Mouse (Mus musculus) kidney, adult 9 months (tissue): ENCODE measurements around the gene Col6a2.
A peak's percentile ranks its signal among the peaks of the same experiment; 100 is the strongest.

ENCODE experiments used
- DNase-seq: peaks from one replicate; pipeline ENCODE4 v3.0.0; 2022

The Col6a2 gene

DNA sequence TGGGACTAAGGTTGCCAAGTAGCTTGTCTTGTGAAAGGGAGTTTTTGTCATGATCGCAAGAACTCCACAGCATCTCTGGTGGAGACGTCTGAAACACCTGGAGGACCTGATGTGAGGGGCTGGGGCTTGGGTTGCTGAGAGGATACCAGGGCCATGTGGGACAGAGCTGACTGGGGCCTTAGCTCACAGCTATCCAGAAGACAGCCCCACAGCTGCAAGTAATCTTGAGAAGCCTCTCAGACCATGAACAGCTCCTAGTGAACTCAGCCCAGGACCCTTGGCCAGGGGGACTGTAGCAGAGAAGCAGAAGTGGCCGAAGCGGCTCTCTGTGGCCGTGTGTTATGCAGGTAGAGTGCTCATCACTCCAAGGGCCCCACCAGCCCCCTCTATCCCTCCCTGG lies 11.2 kb upstream of the Col6a2 start:
- no peak for DNase-seq

- no peak for DNase-seq
Observed at GRCm38 (mm10) chr10:76634094-76634571, 10.7 kb upstream of the Col6a2 start.

- DNase-seq, result no peak
Observed at GRCm38 (mm10) chr10:76632630-76633029, 9.2 kb upstream of the Col6a2 start.

DNA sequence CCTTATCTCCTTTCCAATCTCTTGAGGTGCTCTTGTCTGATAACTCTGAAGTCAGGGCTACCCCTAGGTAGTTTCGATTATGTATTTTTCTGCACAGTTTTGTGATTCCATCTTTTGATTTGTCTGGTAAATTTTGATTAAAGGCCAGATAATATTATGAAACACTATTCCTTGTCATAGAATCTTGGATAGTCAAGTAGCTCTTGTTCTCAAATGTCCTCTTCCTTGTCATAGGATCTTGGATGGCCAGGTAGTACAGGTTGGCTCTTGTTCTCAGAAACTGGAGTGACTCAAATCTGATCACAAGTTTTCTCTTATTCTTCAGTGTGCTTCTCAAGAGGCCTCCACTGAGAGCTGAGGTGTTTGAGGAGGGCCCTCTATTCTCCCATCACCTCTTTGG lies 7.2 kb upstream of the Col6a2 start:
- DNase-seq, result no peak

GRCm38 (mm10) chr10:76627714-76628113 lies 4.3 kb upstream of the Col6a2 start:
- no peak for DNase-seq

GRCm38 (mm10) chr10:76624903-76625302 lies 1.5 kb upstream of the Col6a2 start:
- no peak for DNase-seq

DNA sequence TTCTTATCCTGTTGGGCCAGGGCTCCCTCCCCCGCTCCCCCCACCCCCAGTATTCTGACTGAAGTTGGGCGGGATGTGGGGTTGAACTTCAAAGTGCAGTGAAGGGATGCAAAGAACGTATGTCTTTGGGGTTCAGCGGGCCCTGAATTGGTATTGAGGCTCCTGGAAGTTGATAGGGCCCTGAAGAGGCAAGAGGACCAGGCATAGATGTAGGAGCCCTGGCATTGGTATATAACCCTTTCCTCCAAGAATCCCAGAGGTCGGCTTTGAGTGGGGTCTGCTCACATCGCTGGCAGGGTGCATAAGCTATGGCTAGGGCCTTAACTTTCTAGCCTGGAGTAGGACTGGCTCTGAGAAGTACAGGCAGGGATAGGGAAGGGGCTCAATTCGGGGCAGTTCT lies 304 bp upstream of the Col6a2 start:
- no peak for DNase-seq

- no peak for DNase-seq
Observed at GRCm38 (mm10) chr10:76622411-76622810, 1.0 kb downstream of the Col6a2 start.

GRCm38 (mm10) chr10:76612473-76612872 lies 11.0 kb downstream of the Col6a2 start:
- no peak for DNase-seq

DNA sequence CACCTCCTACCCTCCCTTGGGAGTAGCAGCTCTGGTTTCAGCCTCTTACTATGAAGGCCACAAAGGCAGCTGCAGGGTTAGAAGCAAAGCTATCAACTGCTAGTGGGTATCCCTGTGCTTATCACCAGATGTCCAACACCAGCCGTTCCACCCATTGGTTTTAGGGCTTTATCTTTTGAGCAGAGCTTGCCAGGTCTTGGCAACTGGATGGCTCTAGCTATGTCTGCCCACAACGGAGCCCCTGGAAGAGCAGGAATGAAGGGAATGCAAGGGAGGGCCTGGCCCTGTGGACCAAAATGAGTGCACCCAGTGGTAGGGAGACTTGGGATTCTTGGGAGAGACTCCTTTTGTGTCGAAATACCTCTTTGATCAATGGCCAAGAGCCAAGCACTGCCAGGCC lies 20.7 kb downstream of the Col6a2 start:
- no peak for DNase-seq

- no peak for DNase-seq
Observed at GRCm38 (mm10) chr10:76596338-76596737, 27.1 kb downstream of the Col6a2 start.

DNA sequence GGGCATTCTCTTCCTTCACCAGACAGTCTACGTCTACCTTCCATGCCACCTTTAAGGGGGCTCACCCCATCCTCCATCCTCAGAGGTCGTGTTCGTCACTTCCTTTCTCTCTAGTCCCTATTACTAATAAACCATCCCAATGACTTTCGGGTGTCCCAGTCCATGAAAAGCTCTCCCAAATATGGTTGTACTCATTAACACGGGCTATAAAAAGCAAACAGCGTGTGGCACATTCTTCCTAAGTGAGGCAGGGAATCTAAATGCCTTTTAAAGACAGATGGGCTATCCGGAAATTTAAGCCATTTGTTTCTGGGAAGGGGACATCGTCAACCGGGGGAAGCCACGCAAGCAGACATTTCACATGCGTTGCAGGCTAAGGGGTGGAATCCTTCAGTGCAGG lies 33.2 kb downstream of the Col6a2 start:
- DNase-seq, result no peak

DNA sequence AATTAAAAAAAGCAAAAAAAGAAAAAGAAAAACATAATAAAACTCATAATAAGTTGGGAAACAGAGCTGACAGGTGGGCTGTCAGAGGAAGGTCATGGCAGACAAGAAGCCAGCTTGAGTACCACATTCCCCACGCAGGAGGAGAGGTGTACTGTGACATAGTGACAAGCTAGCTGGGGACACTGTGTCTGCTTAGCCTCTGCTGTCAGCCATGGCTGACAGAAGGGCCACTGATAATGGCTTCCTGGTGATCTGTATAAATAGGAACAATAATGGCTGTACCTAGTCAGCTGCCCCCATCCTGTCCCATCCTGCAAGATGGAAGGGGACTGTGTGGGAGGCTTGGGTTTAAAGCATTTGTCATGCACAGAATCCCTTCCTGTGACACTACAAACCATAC lies 37.2 kb downstream of the Col6a2 start:
- DNase-seq, result no peak

DNA sequence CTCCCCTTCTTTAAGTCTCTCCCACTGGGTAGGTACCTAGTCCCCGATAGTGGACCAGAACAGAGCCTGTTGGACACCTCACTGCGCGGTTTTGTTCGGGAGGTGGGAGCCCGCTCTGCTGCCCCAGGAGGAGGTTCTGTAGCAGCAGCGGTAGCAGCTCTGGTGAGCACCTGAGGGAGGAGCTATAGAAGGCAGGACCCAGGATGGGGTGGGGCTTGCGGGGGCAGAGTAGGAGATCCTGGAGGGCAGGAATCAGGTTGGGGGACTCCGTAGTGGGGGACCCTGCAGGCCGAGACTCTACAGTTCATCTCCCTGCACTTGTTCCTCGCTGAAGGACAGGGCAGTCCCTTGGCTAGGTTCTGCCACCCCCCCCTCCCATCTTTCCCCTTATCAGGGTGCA lies 39.3 kb downstream of the Col6a2 start:
- no peak for DNase-seq

GRCm38 (mm10) chr10:76576920-76577319 lies 46.5 kb downstream of the Col6a2 start:
- DNase-seq, result peak; percentile 26

GRCm38 (mm10) chr10:76575374-76575773 lies 48.1 kb downstream of the Col6a2 start, which contains the start of gene Ftcd:
Gene Ftcd, plus strand, starts transcription at chr10:76575648.
- peak; percentile 87 for DNase-seq

GRCm38 (mm10) chr10:76572151-76572550 lies 51.3 kb downstream of the Col6a2 start:
- no peak for DNase-seq

DNA sequence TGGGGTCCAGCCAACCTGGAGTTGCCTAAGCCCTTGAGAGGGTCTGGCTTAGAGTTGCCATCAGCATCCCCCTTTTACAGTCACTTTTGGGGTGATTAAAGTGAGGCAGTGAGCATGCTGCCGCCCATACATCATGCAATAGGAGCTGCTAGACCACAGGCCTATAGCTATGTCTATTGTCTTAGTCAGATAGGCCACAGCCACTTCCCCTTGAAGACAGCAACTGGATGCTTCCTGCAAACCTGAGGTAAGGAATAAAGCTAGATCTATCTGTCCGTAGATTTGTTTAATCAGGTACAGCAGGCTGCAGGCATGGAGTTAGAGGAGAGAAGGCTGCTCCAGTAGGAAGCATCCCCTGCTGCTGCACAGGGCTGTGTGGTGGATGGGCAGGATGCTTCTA lies 52.4 kb downstream of the Col6a2 start:
- DNase-seq, result no peak

DNA sequence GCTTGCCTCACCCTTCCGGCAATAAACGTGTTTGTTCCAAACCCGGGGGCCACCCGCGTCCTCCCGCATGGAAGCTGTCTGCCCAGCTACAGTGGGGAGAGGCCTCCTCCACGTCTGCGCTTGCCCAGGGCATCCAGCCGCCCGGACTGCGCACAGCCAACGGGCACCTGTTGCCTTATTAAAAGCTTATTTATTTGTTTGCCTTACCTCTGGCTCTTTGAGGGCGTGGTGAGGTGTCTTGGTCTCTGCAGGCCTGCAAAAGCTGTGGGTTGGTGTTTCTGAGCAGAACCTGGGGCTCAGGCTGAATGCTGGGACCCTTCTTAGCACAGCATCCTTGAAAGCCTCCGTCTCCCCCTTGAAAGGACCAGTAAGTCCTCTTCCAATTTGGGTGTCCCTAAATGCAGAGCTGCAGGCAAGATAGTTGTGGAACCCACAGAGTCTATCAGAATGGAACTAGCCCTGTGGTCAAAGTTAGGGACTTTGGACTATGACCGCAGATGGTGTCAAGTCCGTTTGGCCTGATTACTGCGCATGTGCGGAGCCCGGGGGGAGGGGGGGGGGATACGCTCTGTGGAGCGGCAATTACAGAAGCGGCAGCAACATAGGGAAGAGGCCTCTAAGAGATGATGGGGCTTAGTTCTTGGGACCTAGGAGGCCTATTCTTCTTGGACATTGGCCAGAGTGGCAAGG lies 53.3 kb downstream of the Col6a2 start:
- peak; percentile 84 for DNase-seq

GRCm38 (mm10) chr10:76561972-76562371 lies 61.5 kb downstream of the Col6a2 start, which contains the start of gene Spatc1l:
Gene Spatc1l, plus strand, starts transcription at chr10:76562272.
- no peak for DNase-seq

- DNase-seq, result no peak
Observed at GRCm38 (mm10) chr10:76554061-76554460, 69.4 kb downstream of the Col6a2 start.

GRCm38 (mm10) chr10:76551556-76551955 lies 71.9 kb downstream of the Col6a2 start:
- no peak for DNase-seq

- peak; percentile 22 for DNase-seq
Observed at GRCm38 (mm10) chr10:76550458-76550857, 73.0 kb downstream of the Col6a2 start.

- DNase-seq, result no peak
Observed at GRCm38 (mm10) chr10:76548218-76548617, 75.2 kb downstream of the Col6a2 start.

DNA sequence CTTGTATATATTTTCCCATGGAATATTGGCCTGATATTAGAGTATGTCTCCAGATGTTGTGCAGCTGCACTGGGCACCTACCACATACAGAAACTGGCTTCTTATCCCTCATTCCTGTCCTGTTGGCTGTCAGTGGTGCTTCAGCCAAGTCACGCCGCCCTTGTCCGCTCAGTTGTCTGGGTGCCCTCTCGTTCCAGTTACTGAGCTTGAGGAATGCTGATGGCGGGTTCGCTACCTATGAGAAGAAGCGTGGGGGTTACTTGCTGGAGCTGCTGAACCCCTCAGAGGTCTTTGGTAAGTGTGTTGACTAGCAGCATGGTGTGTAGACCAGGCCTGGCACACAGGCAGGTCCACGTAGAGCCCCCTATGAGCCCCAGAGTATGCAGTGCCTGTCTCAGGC lies 76.9 kb downstream of the Col6a2 start:
- DNase-seq, result no peak
